Mouse (Mus musculus): ENCODE results near the gene Chit1. TPM values are rescaled to one million over a fixed set of nuclear protein-coding genes. Genes with fewer than 3 reads are reported as not detected.

The Chit1 gene
- polyA plus RNA-seq, 1 experiment from 2014 or later = not detected

- H3K4me3 ChIP-seq (ENCODE audit: low read depth, low read length) = peak overlapping the region; percentile 40
- ATAC-seq (replicated peaks; ENCODE audit: low FRiP score, low TSS enrichment, low read depth) = peak; percentile 86
- peak overlapping the region; percentile 97 for H3K27ac ChIP-seq (ENCODE audit: low read depth)
- peak overlapping the region; percentile 51 for H3K9ac ChIP-seq (ENCODE audit: low read length)
- no peaks in the 10 kb centered on the region for H3K27me3 ChIP-seq (replicated peaks; ENCODE audit: control insufficient read depth, insufficient read depth, low read length)
- H3K4me2 ChIP-seq (ENCODE audit: low read length) = peak overlapping the region; percentile 61
- no peaks in the 10 kb centered on the region for H3K9me3 ChIP-seq (ENCODE audit: control insufficient read depth, low read length)
- H3K36me3 ChIP-seq (ENCODE audit: control insufficient read depth, insufficient read depth, low read length) = no peaks in the 10 kb centered on the region
- H3K4me1 ChIP-seq (replicated peaks; ENCODE audit: control insufficient read depth, insufficient read depth, low read length) = peaks cover 42% of the 10 kb centered on the region
- DNase-seq (ENCODE audit: low spot score) = peak; percentile 85
- 2% methylated on average over 17 of the region's 17 CpGs for WGBS
Observed at GRCm38 (mm10) chr1:134098726-134099515, 12.1 kb upstream of the Chit1 start.

GRCm38 (mm10) chr1:134099516-134100235, 11.4 kb upstream of the Chit1 start:
- H3K36me3 ChIP-seq (ENCODE audit: control insufficient read depth, insufficient read depth, low read length) = no peaks in the 10 kb centered on the region
- H3K4me2 ChIP-seq (ENCODE audit: low read length) = peak overlapping the region; percentile 61
- ATAC-seq (replicated peaks; ENCODE audit: low FRiP score, low TSS enrichment, low read depth) (peak; percentile 2; the same call in 1 of the 2 replicates), DNase-seq (ENCODE audit: low spot score) (no peak)
- H3K4me3 ChIP-seq (ENCODE audit: low read depth, low read length) = peak overlapping the region; percentile 40
- H3K27me3 ChIP-seq (replicated peaks; ENCODE audit: control insufficient read depth, insufficient read depth, low read length) = no peaks in the 10 kb centered on the region
- no peaks in the 10 kb centered on the region for H3K9me3 ChIP-seq (ENCODE audit: control insufficient read depth, low read length)
- 15% methylated on average over 12 of the region's 12 CpGs for WGBS
- H3K27ac ChIP-seq (ENCODE audit: low read depth) = peak overlapping the region; percentile 97
- H3K4me1 ChIP-seq (replicated peaks; ENCODE audit: control insufficient read depth, insufficient read depth, low read length) = peaks cover 42% of the 10 kb centered on the region
- H3K9ac ChIP-seq (ENCODE audit: low read length) = peak overlapping the region; percentile 51

- Histone ChIP-seq H3K27ac (ENCODE audit: low read depth) (no peak overlapping the region), H3K4me3 (ENCODE audit: low read depth, low read length) (no peak overlapping the region), H3K9ac (ENCODE audit: low read length) (no peak overlapping the region), H3K4me2 (ENCODE audit: low read length) (no peak overlapping the region), H3K9me3 (ENCODE audit: control insufficient read depth, low read length) (no peaks in the 10 kb centered on the region), H3K36me3 (ENCODE audit: control insufficient read depth, insufficient read depth, low read length) (no peaks in the 10 kb centered on the region), H3K27me3 (replicated peaks; ENCODE audit: control insufficient read depth, insufficient read depth, low read length) (no peaks in the 10 kb centered on the region), H3K4me1 (replicated peaks; ENCODE audit: control insufficient read depth, insufficient read depth, low read length) (peaks cover 41% of the 10 kb centered on the region)
- ATAC-seq (replicated peaks; ENCODE audit: low FRiP score, low TSS enrichment, low read depth) (no peak), DNase-seq (ENCODE audit: low spot score) (no peak)
- WGBS = 77% methylated on average over 5 of the region's 5 CpGs
Observed at GRCm38 (mm10) chr1:134100401-134100800, 10.6 kb upstream of the Chit1 start.

GRCm38 (mm10) chr1:134100928-134101327, 10.1 kb upstream of the Chit1 start:
- 84% methylated on average over 4 of the region's 4 CpGs for WGBS
- ATAC-seq (replicated peaks; ENCODE audit: low FRiP score, low TSS enrichment, low read depth) (no peak), DNase-seq (ENCODE audit: low spot score) (no peak)
- H3K4me1 ChIP-seq (replicated peaks; ENCODE audit: control insufficient read depth, insufficient read depth, low read length) = peaks cover 37% of the 10 kb centered on the region
- H3K9me3 ChIP-seq (ENCODE audit: control insufficient read depth, low read length) = no peaks in the 10 kb centered on the region
- H3K4me2 ChIP-seq (ENCODE audit: low read length) = no peak overlapping the region
- no peak overlapping the region for H3K4me3 ChIP-seq (ENCODE audit: low read depth, low read length)
- H3K27ac ChIP-seq (ENCODE audit: low read depth) = no peak overlapping the region
- no peak overlapping the region for H3K9ac ChIP-seq (ENCODE audit: low read length)
- no peaks in the 10 kb centered on the region for H3K36me3 ChIP-seq (ENCODE audit: control insufficient read depth, insufficient read depth, low read length)
- H3K27me3 ChIP-seq (replicated peaks; ENCODE audit: control insufficient read depth, insufficient read depth, low read length) = no peaks in the 10 kb centered on the region

- peaks cover 30% of the 10 kb centered on the region for H3K4me1 ChIP-seq (replicated peaks; ENCODE audit: control insufficient read depth, insufficient read depth, low read length)
- no peak for ATAC-seq (replicated peaks; ENCODE audit: low FRiP score, low TSS enrichment, low read depth)
- 73% methylated on average over 3 of the region's 3 CpGs for WGBS
- no peak overlapping the region for H3K9ac ChIP-seq (ENCODE audit: low read length)
- no peak overlapping the region for H3K4me2 ChIP-seq (ENCODE audit: low read length)
- no peaks in the 10 kb centered on the region for H3K9me3 ChIP-seq (ENCODE audit: control insufficient read depth, low read length)
- no peaks in the 10 kb centered on the region for H3K36me3 ChIP-seq (ENCODE audit: control insufficient read depth, insufficient read depth, low read length)
- no peak overlapping the region for H3K27ac ChIP-seq (ENCODE audit: low read depth)
- no peak overlapping the region for H3K4me3 ChIP-seq (ENCODE audit: low read depth, low read length)
- DNase-seq (ENCODE audit: low spot score) = no peak
- H3K27me3 ChIP-seq (replicated peaks; ENCODE audit: control insufficient read depth, insufficient read depth, low read length) = no peaks in the 10 kb centered on the region
Observed at GRCm38 (mm10) chr1:134101593-134101992, 9.4 kb upstream of the Chit1 start.

- ATAC-seq (replicated peaks; ENCODE audit: low FRiP score, low TSS enrichment, low read depth) = no peak
- no peak overlapping the region for H3K4me2 ChIP-seq (ENCODE audit: low read length)
- no peak overlapping the region for H3K27ac ChIP-seq (ENCODE audit: low read depth)
- H3K9me3 ChIP-seq (ENCODE audit: control insufficient read depth, low read length) = no peaks in the 10 kb centered on the region
- no peaks in the 10 kb centered on the region for H3K27me3 ChIP-seq (replicated peaks; ENCODE audit: control insufficient read depth, insufficient read depth, low read length)
- no peaks in the 10 kb centered on the region for H3K36me3 ChIP-seq (ENCODE audit: control insufficient read depth, insufficient read depth, low read length)
- WGBS = 67% methylated on average over 5 of the region's 5 CpGs
- no peak overlapping the region for H3K9ac ChIP-seq (ENCODE audit: low read length)
- no peak for DNase-seq (ENCODE audit: low spot score)
- H3K4me1 ChIP-seq (replicated peaks; ENCODE audit: control insufficient read depth, insufficient read depth, low read length) = peaks cover 10% of the 10 kb centered on the region
- H3K4me3 ChIP-seq (ENCODE audit: low read depth, low read length) = no peak overlapping the region
Observed at GRCm38 (mm10) chr1:134103861-134104260, 7.2 kb upstream of the Chit1 start.

- no peak overlapping the region for H3K9ac ChIP-seq (ENCODE audit: low read length)
- no peak for ATAC-seq (replicated peaks; ENCODE audit: low FRiP score, low TSS enrichment, low read depth)
- no peak overlapping the region for H3K4me3 ChIP-seq (ENCODE audit: low read depth, low read length)
- DNase-seq (ENCODE audit: low spot score) = no peak
- H3K9me3 ChIP-seq (ENCODE audit: control insufficient read depth, low read length) = no peaks in the 10 kb centered on the region
- H3K27me3 ChIP-seq (replicated peaks; ENCODE audit: control insufficient read depth, insufficient read depth, low read length) = no peaks in the 10 kb centered on the region
- no peak overlapping the region for H3K27ac ChIP-seq (ENCODE audit: low read depth)
- H3K4me2 ChIP-seq (ENCODE audit: low read length) = no peak overlapping the region
- WGBS = 70% methylated on average over 11 of the region's 11 CpGs
- no peaks in the 10 kb centered on the region; the same call in 1 of the 2 replicates for H3K4me1 ChIP-seq (replicated peaks; ENCODE audit: control insufficient read depth, insufficient read depth, low read length)
- H3K36me3 ChIP-seq (ENCODE audit: control insufficient read depth, insufficient read depth, low read length) = no peaks in the 10 kb centered on the region
Observed at GRCm38 (mm10) chr1:134105043-134105763, 5.8 kb upstream of the Chit1 start.

- Histone ChIP-seq H3K9ac (ENCODE audit: low read length) (no peak overlapping the region), H3K27me3 (replicated peaks; ENCODE audit: control insufficient read depth, insufficient read depth, low read length) (no peaks in the 10 kb centered on the region), H3K9me3 (ENCODE audit: control insufficient read depth, low read length) (no peaks in the 10 kb centered on the region), H3K4me1 (replicated peaks; ENCODE audit: control insufficient read depth, insufficient read depth, low read length) (no peaks in the 10 kb centered on the region), H3K27ac (ENCODE audit: low read depth) (no peak overlapping the region), H3K36me3 (ENCODE audit: control insufficient read depth, insufficient read depth, low read length) (no peaks in the 10 kb centered on the region), H3K4me3 (ENCODE audit: low read depth, low read length) (no peak overlapping the region), H3K4me2 (ENCODE audit: low read length) (no peak overlapping the region)
- ATAC-seq (replicated peaks; ENCODE audit: low FRiP score, low TSS enrichment, low read depth) (no peak), DNase-seq (ENCODE audit: low spot score) (no peak)
- 42% methylated on average over 3 of the region's 3 CpGs for WGBS
Observed at GRCm38 (mm10) chr1:134105764-134106430, 5.1 kb upstream of the Chit1 start.

Measured in intestine, embryonic 14.5 days (tissue).